Mouse (Mus musculus): ENCODE results near the gene Tmem150a. TPM values are rescaled to one million over a fixed set of nuclear protein-coding genes. Genes with fewer than 3 reads are reported as not detected.

Gene Tmem150a
- polyA plus RNA-seq, 1 experiment from 2014 or later = 12.9 TPM

- H3K27me3 ChIP-seq (replicated peaks) = peaks cover 15% of the 10 kb centered on the region; the same call in 1 of the 2 replicates
- H3K4me2 ChIP-seq (replicated peaks) = peak overlapping the region; percentile 58
- ATAC-seq (ENCODE audit: low FRiP score, low read depth) = no peak
- no peaks in the 10 kb centered on the region for H3K9me3 ChIP-seq
- H3K9ac ChIP-seq = no peak overlapping the region
- WGBS = 24% methylated on average over 12 of the region's 12 CpGs
- H3K36me3 ChIP-seq = no peaks in the 10 kb centered on the region
- peaks cover 11% of the 10 kb centered on the region; the same call in 1 of the 2 replicates for H3K4me1 ChIP-seq
- H3K4me3 ChIP-seq = no peak overlapping the region
- H3K27ac ChIP-seq = no peak overlapping the region
Observed at GRCm38 (mm10) chr6:72390795-72391521, 35.7 kb downstream of the Tmem150a start.

GRCm38 (mm10) chr6:72392341-72392740 lies 37.1 kb downstream of the Tmem150a start:
- Histone ChIP-seq H3K27me3 (replicated peaks) (peaks cover 15% of the 10 kb centered on the region; the same call in 1 of the 2 replicates), H3K4me1 (peaks cover 11% of the 10 kb centered on the region; the same call in 1 of the 2 replicates), H3K36me3 (no peaks in the 10 kb centered on the region), H3K27ac (no peak overlapping the region), H3K4me3 (no peak overlapping the region), H3K9ac (no peak overlapping the region), H3K4me2 (replicated peaks) (no peak overlapping the region), H3K9me3 (no peaks in the 10 kb centered on the region)
- ATAC-seq (ENCODE audit: low FRiP score, low read depth) = no peak
- 85% methylated on average over 5 of the region's 5 CpGs for WGBS

- Histone ChIP-seq H3K27me3 (replicated peaks) (no peaks in the 10 kb centered on the region), H3K27ac (no peak overlapping the region), H3K9me3 (no peaks in the 10 kb centered on the region), H3K4me1 (no peaks in the 10 kb centered on the region), H3K4me2 (replicated peaks) (no peak overlapping the region), H3K36me3 (no peaks in the 10 kb centered on the region), H3K4me3 (no peak overlapping the region), H3K9ac (no peak overlapping the region)
- 84% methylated on average over 10 of the region's 10 CpGs for WGBS
- no peak for ATAC-seq (ENCODE audit: low FRiP score, low read depth)
Observed at GRCm38 (mm10) chr6:72396837-72397251, 41.6 kb downstream of the Tmem150a start.

- Histone ChIP-seq H3K4me3 (no peak overlapping the region), H3K27ac (no peak overlapping the region), H3K4me1 (no peaks in the 10 kb centered on the region), H3K36me3 (no peaks in the 10 kb centered on the region), H3K27me3 (replicated peaks) (no peaks in the 10 kb centered on the region), H3K4me2 (replicated peaks) (no peak overlapping the region), H3K9me3 (no peaks in the 10 kb centered on the region), H3K9ac (no peak overlapping the region)
- 56% methylated on average over 2 of the region's 2 CpGs for WGBS
- ATAC-seq (ENCODE audit: low FRiP score, low read depth) = no peak
Observed at GRCm38 (mm10) chr6:72399967-72400366, 44.7 kb downstream of the Tmem150a start.

- 18% methylated on average over 7 of the region's 7 CpGs for WGBS
- Histone ChIP-seq H3K4me3 (no peak overlapping the region), H3K27me3 (replicated peaks) (no peaks in the 10 kb centered on the region)
Observed at GRCm38 (mm10) chr6:72401875-72402274, 46.6 kb downstream of the Tmem150a start.

GRCm38 (mm10) chr6:72405356-72405755 lies 50.1 kb downstream of the Tmem150a start:
- no peak for ATAC-seq (ENCODE audit: low FRiP score, low read depth)
- Histone ChIP-seq H3K27ac (no peak overlapping the region), H3K9ac (no peak overlapping the region), H3K4me3 (no peak overlapping the region), H3K4me1 (no peaks in the 10 kb centered on the region), H3K27me3 (replicated peaks) (no peaks in the 10 kb centered on the region), H3K4me2 (replicated peaks) (no peak overlapping the region), H3K9me3 (no peaks in the 10 kb centered on the region), H3K36me3 (no peaks in the 10 kb centered on the region)
- WGBS = 82% methylated on average over 7 of the region's 7 CpGs

More at GRCm38 (mm10) chr6:72401875-72402274, 46.6 kb downstream of the Tmem150a start:
- Histone ChIP-seq H3K36me3 (no peaks in the 10 kb centered on the region), H3K27ac (no peak overlapping the region), H3K4me1 (no peaks in the 10 kb centered on the region), H3K9me3 (no peaks in the 10 kb centered on the region), H3K4me2 (replicated peaks) (no peak overlapping the region), H3K9ac (no peak overlapping the region)
- ATAC-seq (ENCODE audit: low FRiP score, low read depth) = no peak

- 0 out of 2 replicates have a peak, but pooled peaks cover 3% of the 10 kb centered on the region for H3K27me3 ChIP-seq (replicated peaks)
- under 1% methylated on average over 5 of the region's 5 CpGs for WGBS
- ATAC-seq (ENCODE audit: low FRiP score, low read depth) = no peak; the same call in 1 of the 2 replicates
Observed at GRCm38 (mm10) chr6:72407119-72407518, 51.9 kb downstream of the Tmem150a start.

More at GRCm38 (mm10) chr6:72407119-72407518, 51.9 kb downstream of the Tmem150a start:
- no peak overlapping the region for H3K4me3 ChIP-seq
- no peak overlapping the region for H3K4me2 ChIP-seq (replicated peaks)
- H3K36me3 ChIP-seq = no peaks in the 10 kb centered on the region
- H3K27ac ChIP-seq = no peak overlapping the region
- H3K4me1 ChIP-seq = no peaks in the 10 kb centered on the region
- no peaks in the 10 kb centered on the region for H3K9me3 ChIP-seq
- no peak overlapping the region for H3K9ac ChIP-seq

Other genes starting within 250 kb of the Tmem150a start
- 7.3 and 8.4 TPM in 2 replicates for gene Atoh8, start 119.9 kb upstream of the Tmem150a start, polyA plus RNA-seq (2016; fragmentation: Nextera tagmentation; extraction: Ambion mirVana)
- not detected in 2 replicates for gene Sftpb, start 50.8 kb upstream of the Tmem150a start, polyA plus RNA-seq (2016; fragmentation: Nextera tagmentation; extraction: Ambion mirVana)
- gene Usp39, start 10.3 kb upstream of the Tmem150a start, polyA plus RNA-seq (2016; fragmentation: Nextera tagmentation; extraction: Ambion mirVana) = 63.7 and 64.9 TPM in 2 replicates
- gene 0610030E20Rik, start 8.1 kb upstream of the Tmem150a start, polyA plus RNA-seq (2016; fragmentation: Nextera tagmentation; extraction: Ambion mirVana) = 24.8 and 25.8 TPM in 2 replicates
- 108 and 109 TPM in 2 replicates for gene Rnf181, start 11.5 kb downstream of the Tmem150a start, polyA plus RNA-seq (2016; fragmentation: Nextera tagmentation; extraction: Ambion mirVana)
- gene Vamp5, start 25.0 kb downstream of the Tmem150a start, polyA plus RNA-seq (2016; fragmentation: Nextera tagmentation; extraction: Ambion mirVana) = 17.3 and 18.7 TPM in 2 replicates
- 31.8 and 34.6 TPM in 2 replicates for gene Vamp8, start 35.3 kb downstream of the Tmem150a start, polyA plus RNA-seq (2016; fragmentation: Nextera tagmentation; extraction: Ambion mirVana)
- 22.5 and 26.8 TPM in 2 replicates for gene Ggcx, start 58.9 kb downstream of the Tmem150a start, polyA plus RNA-seq (2016; fragmentation: Nextera tagmentation; extraction: Ambion mirVana)
- 379 and 423 TPM in 2 replicates for gene Mat2a, start 84.1 kb downstream of the Tmem150a start, polyA plus RNA-seq (2016; fragmentation: Nextera tagmentation; extraction: Ambion mirVana)
- gene Sh2d6, start 166.3 kb downstream of the Tmem150a start, polyA plus RNA-seq (2016; fragmentation: Nextera tagmentation; extraction: Ambion mirVana) = 0.34 and 0.96 TPM in 2 replicates
- 11.6 and 13.7 TPM in 2 replicates for gene Capg, start 188.9 kb downstream of the Tmem150a start, polyA plus RNA-seq (2016; fragmentation: Nextera tagmentation; extraction: Ambion mirVana)
- 15.7 and 17.2 TPM in 2 replicates for gene Elmod3, start 243.0 kb downstream of the Tmem150a start, polyA plus RNA-seq (2016; fragmentation: Nextera tagmentation; extraction: Ambion mirVana)
- gene Retsat, start 243.0 kb downstream of the Tmem150a start, polyA plus RNA-seq (2016; fragmentation: Nextera tagmentation; extraction: Ambion mirVana) = 5.1 and 6.1 TPM in 2 replicates

Data from neural tube, embryonic 12.5 days (tissue).